Mouse (Mus musculus) spleen, adult 2 months (tissue): Measurements from ENCODE around the gene Gm37240.

ENCODE experiments used
- CTCF ChIP-seq: fragments of 200-500 bp; IDR thresholded peaks from 2 replicates; pipeline ENCODE4 v1.5.1; 2011; ENCODE audit warnings: mild to moderate bottlenecking, inconsistent platforms; ENCODE audit not compliant: insufficient read depth, insufficient read length, insufficient replicate concordance; ENCODE audit errors: extremely low read depth
- POLR2A ChIP-seq: fragments of 200-500 bp; IDR thresholded peaks from 2 replicates; pipeline ENCODE4 v1.6.1; 2011; ENCODE audit warnings: low read depth, low read length, inconsistent platforms

DNA sequence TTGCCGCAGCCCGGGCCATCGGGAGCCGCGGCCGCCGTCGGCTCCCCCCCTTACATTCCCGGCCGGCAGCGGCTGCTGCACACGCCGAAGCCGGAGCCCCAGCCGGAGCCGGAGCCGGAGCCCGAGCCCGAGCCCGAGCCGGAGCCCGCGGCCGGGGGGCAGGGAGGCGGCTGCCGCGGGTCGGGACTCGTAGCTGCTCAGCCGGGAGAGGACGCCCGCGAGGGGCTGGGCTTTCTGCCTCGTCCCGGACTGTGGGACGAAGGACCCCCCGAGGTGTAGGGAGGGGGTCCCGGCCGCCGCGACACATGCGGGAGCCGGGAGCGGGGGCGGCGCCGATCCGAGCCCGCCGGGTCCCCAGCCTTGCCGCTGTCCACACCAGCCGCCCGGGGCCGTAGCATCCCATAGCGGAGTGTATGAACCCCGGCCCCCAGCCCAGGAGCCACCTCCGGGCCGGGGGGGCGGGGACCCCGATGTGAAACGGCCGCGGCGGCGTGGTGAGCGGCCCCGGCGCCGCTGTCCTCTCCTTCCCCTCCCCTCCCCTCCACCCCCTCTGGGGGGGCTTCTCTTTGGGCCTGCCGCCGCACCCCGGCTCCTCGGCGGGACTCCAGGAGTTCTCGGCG lies 1072.4 kb downstream of the Gm37240 start, which contains the start of gene Fbxw7:
- TF ChIP-seq CTCF (no peak), POLR2A (no peak)
